Mouse (Mus musculus): ENCODE data around the gene Arhgap6.

DNA sequence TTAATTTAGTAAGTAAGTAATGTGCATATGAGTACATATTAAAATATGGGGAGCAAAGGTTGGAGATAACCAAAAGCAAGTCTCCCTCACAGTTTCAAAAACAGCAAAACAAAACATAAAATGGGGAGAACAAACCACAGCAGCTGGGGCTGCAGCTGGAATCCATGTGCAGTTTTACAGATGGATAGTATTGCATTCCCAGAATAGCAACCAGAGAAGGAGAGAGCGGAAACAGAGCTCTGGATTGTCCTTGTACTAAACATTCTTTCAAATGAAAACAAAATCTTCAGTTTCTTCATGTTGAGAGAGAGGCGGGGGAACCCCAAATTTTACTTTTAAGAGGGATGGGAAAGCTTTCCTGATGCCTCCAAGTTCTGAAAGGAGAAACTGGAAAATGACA is 467.3 kb downstream of the Arhgap6 start:
- TF ChIP-seq EP300 (IDR thresholded peaks at IDR 0.05) (no peak), CTCF (IDR thresholded peaks at IDR 0.05) (no peak)
